Mouse (Mus musculus): ENCODE data around the gene Hist1h1a. TPM values are rescaled to one million over a fixed set of nuclear protein-coding genes. Genes with fewer than 3 reads are reported as not detected.
"Not testable (repeated sequence)": the region's sequence is repeated elsewhere in the genome, so short reads cannot be mapped to it uniquely, and the experiment has no call there.

The Hist1h1a gene
- polyA plus RNA-seq, 1 experiment from 2014 or later: 1.5 TPM

- Histone ChIP-seq H3K4me1 (peaks cover 20% of the 10 kb centered on the region), H3K27ac (0 out of 2 replicates have a peak overlapping the region, but pooled peaks have one; percentile 17), H3K4me3 (peak overlapping the region; percentile 24; the same call in 1 of the 2 replicates), H3K9ac (no peak overlapping the region), H3K4me2 (replicated peaks) (peak overlapping the region; percentile 83), H3K36me3 (no peaks in the 10 kb centered on the region), H3K27me3 (replicated peaks) (no peaks in the 10 kb centered on the region), H3K9me3 (no peaks in the 10 kb centered on the region)
- ATAC-seq (ENCODE audit: low FRiP score, low read depth): no peak
- 1% methylated on average over 10 of the region's 10 CpGs for WGBS
Measured at GRCm38 (mm10) chr13:23763242-23763585, 252 bp upstream of the Hist1h1a start.

GRCm38 (mm10) chr13:23764324-23765171 lies 1.1 kb downstream of the Hist1h1a start:
- H3K4me1 ChIP-seq: peaks cover 20% of the 10 kb centered on the region
- H3K27ac ChIP-seq: peak overlapping the region; percentile 79; the same call in 1 of the 2 replicates

GRCm38 (mm10) chr13:23765172-23765513 lies 1.7 kb downstream of the Hist1h1a start:
- Histone ChIP-seq H3K9ac (no peak overlapping the region), H3K36me3 (no peaks in the 10 kb centered on the region), H3K4me2 (replicated peaks) (no peak overlapping the region), H3K4me1 (peaks cover 18% of the 10 kb centered on the region), H3K9me3 (no peaks in the 10 kb centered on the region), H3K27me3 (replicated peaks) (no peaks in the 10 kb centered on the region), H3K27ac (no peak overlapping the region), H3K4me3 (no peak overlapping the region)
- no peak for ATAC-seq (ENCODE audit: low FRiP score, low read depth)
- 56% methylated on average over 1 of the region's 1 CpGs for WGBS

More at GRCm38 (mm10) chr13:23764324-23765171, 1.1 kb downstream of the Hist1h1a start:
- 32% methylated on average over 12 of the region's 12 CpGs for WGBS
- H3K9ac ChIP-seq: peak overlapping the region; percentile 73; the same call in 1 of the 2 replicates
- H3K4me2 ChIP-seq (replicated peaks): peak overlapping the region; percentile 83
- peak overlapping the region; percentile 53 for H3K4me3 ChIP-seq
- no peaks in the 10 kb centered on the region for H3K27me3 ChIP-seq (replicated peaks)
- no peaks in the 10 kb centered on the region for H3K36me3 ChIP-seq
- H3K9me3 ChIP-seq: no peaks in the 10 kb centered on the region
- no peak for ATAC-seq (ENCODE audit: low FRiP score, low read depth)

- H3K27me3 ChIP-seq (replicated peaks): no peaks in the 10 kb centered on the region
- H3K9me3 ChIP-seq: no peaks in the 10 kb centered on the region
- no peak overlapping the region for H3K4me2 ChIP-seq (replicated peaks)
- H3K27ac ChIP-seq: no peak overlapping the region
- H3K36me3 ChIP-seq: no peaks in the 10 kb centered on the region
- no peak for ATAC-seq (ENCODE audit: low FRiP score, low read depth)
- H3K9ac ChIP-seq: no peak overlapping the region
- H3K4me1 ChIP-seq: peaks cover 14% of the 10 kb centered on the region
- no peak overlapping the region for H3K4me3 ChIP-seq
Measured at GRCm38 (mm10) chr13:23766772-23767171, 3.3 kb downstream of the Hist1h1a start.

GRCm38 (mm10) chr13:23768834-23769397 lies 5.5 kb downstream of the Hist1h1a start:
- Histone ChIP-seq H3K36me3 (no peaks in the 10 kb centered on the region), H3K27me3 (replicated peaks) (no peaks in the 10 kb centered on the region), H3K4me1 (peaks cover 12% of the 10 kb centered on the region), H3K27ac (no peak overlapping the region), H3K4me2 (replicated peaks) (no peak overlapping the region), H3K9me3 (no peaks in the 10 kb centered on the region), H3K4me3 (no peak overlapping the region), H3K9ac (no peak overlapping the region)
- WGBS: 56% methylated on average over 5 of the region's 5 CpGs
- no peak for ATAC-seq (ENCODE audit: low FRiP score, low read depth)

GRCm38 (mm10) chr13:23769613-23770012 lies 6.1 kb downstream of the Hist1h1a start, which contains the start of gene Trim38:
Trim38 (plus strand) TSS chr13:23769913.
- not testable (repeated sequence) for H3K27me3 ChIP-seq (replicated peaks); H3K9ac ChIP-seq; H3K4me1 ChIP-seq; ATAC-seq (ENCODE audit: low FRiP score, low read depth); H3K9me3 ChIP-seq; H3K27ac ChIP-seq; H3K36me3 ChIP-seq; H3K4me3 ChIP-seq; H3K4me2 ChIP-seq (replicated peaks)
- 81% methylated on average over 2 of the region's 2 CpGs for WGBS

GRCm38 (mm10) chr13:23772561-23773313 lies 9.3 kb downstream of the Hist1h1a start:
- Histone ChIP-seq H3K27ac (no peak overlapping the region), H3K4me2 (replicated peaks) (peak overlapping the region; percentile 41), H3K36me3 (no peaks in the 10 kb centered on the region), H3K27me3 (replicated peaks) (no peaks in the 10 kb centered on the region), H3K9me3 (no peaks in the 10 kb centered on the region), H3K4me3 (no peak overlapping the region), H3K9ac (no peak overlapping the region), H3K4me1 (peaks cover 6% of the 10 kb centered on the region)
- 32% methylated on average over 21 of the region's 21 CpGs for WGBS
- peak; percentile 90 for ATAC-seq (ENCODE audit: low FRiP score, low read depth)

GRCm38 (mm10) chr13:23778339-23778738 lies 14.9 kb downstream of the Hist1h1a start:
- Histone ChIP-seq H3K36me3 (no peaks in the 10 kb centered on the region), H3K27ac (no peak overlapping the region), H3K4me2 (replicated peaks) (no peak overlapping the region), H3K4me3 (no peak overlapping the region), H3K4me1 (no peaks in the 10 kb centered on the region), H3K9me3 (no peaks in the 10 kb centered on the region), H3K9ac (no peak overlapping the region), H3K27me3 (replicated peaks) (no peaks in the 10 kb centered on the region)
- no peak for ATAC-seq (ENCODE audit: low FRiP score, low read depth)
- 92% methylated on average over 7 of the region's 7 CpGs for WGBS

GRCm38 (mm10) chr13:23779025-23779424 lies 15.6 kb downstream of the Hist1h1a start:
- Histone ChIP-seq H3K36me3 (no peaks in the 10 kb centered on the region), H3K9me3 (no peaks in the 10 kb centered on the region), H3K27ac (no peak overlapping the region), H3K4me1 (no peaks in the 10 kb centered on the region), H3K4me3 (no peak overlapping the region), H3K9ac (no peak overlapping the region), H3K27me3 (replicated peaks) (no peaks in the 10 kb centered on the region), H3K4me2 (replicated peaks) (no peak overlapping the region)
- no peak for ATAC-seq (ENCODE audit: low FRiP score, low read depth)
- 86% methylated on average over 4 of the region's 4 CpGs for WGBS

- H3K4me2 ChIP-seq (replicated peaks): no peak overlapping the region
- no peak overlapping the region for H3K27ac ChIP-seq
- WGBS: 48% methylated on average over 2 of the region's 2 CpGs
- no peaks in the 10 kb centered on the region for H3K27me3 ChIP-seq (replicated peaks)
- no peak overlapping the region for H3K4me3 ChIP-seq
- no peaks in the 10 kb centered on the region for H3K9me3 ChIP-seq
- ATAC-seq (ENCODE audit: low FRiP score, low read depth): peak; percentile 58; the same call in 1 of the 2 replicates
- H3K9ac ChIP-seq: no peak overlapping the region
- no peaks in the 10 kb centered on the region for H3K4me1 ChIP-seq
- H3K36me3 ChIP-seq: no peaks in the 10 kb centered on the region
Measured at GRCm38 (mm10) chr13:23792520-23792919, 29.1 kb downstream of the Hist1h1a start.

- Histone ChIP-seq H3K9me3 (no peaks in the 10 kb centered on the region), H3K4me3 (no peak overlapping the region), H3K27me3 (replicated peaks) (no peaks in the 10 kb centered on the region), H3K4me1 (no peaks in the 10 kb centered on the region), H3K27ac (no peak overlapping the region), H3K9ac (no peak overlapping the region), H3K36me3 (no peaks in the 10 kb centered on the region), H3K4me2 (replicated peaks) (no peak overlapping the region)
- WGBS: 83% methylated on average over 5 of the region's 5 CpGs
- ATAC-seq (ENCODE audit: low FRiP score, low read depth): no peak
Measured at GRCm38 (mm10) chr13:23799405-23799804, 35.9 kb downstream of the Hist1h1a start.

GRCm38 (mm10) chr13:23804532-23804931 lies 41.1 kb downstream of the Hist1h1a start:
- WGBS: 79% methylated on average over 2 of the region's 2 CpGs
- no peaks in the 10 kb centered on the region for H3K4me1 ChIP-seq
- no peak overlapping the region for H3K4me2 ChIP-seq (replicated peaks)
- H3K27ac ChIP-seq: no peak overlapping the region
- H3K9me3 ChIP-seq: no peaks in the 10 kb centered on the region
- no peak for ATAC-seq (ENCODE audit: low FRiP score, low read depth)
- H3K4me3 ChIP-seq: no peak overlapping the region
- H3K9ac ChIP-seq: no peak overlapping the region
- no peaks in the 10 kb centered on the region for H3K27me3 ChIP-seq (replicated peaks)
- H3K36me3 ChIP-seq: no peaks in the 10 kb centered on the region
